ENCODE assay signal across 1 mouse cellular context in the genomic region with DNA sequence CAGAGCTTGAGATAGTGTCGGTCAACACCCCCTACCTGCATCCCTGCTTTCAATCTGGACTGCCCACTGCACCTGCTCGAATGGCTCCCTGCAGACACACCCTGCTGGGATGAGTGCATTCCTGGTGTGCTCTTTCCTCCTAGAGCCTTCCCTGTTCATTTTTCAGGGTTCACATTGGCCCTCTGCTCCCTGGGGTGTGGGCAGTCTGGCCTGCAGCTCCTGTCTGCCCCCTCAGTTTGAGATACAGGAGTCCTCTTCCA.
TF ChIP-seq lines count a peak whose summit lies in the region.

No protein-coding gene starts in this region.

TF ChIP-seq in CH12.LX, 34 proteins besides CTCF, POLR2A, EP300 and RAD21 (continued from another document):
- TF ChIP-seq ZMIZ1 (IDR thresholded peaks at IDR 0.05; ENCODE audit: low read depth, low read length): no peak
